Mouse (Mus musculus): ENCODE results near the gene Neu2.

- no peak for TF ChIP-seq CTCF (IDR thresholded peaks at IDR 0.05)
- no peak for TF ChIP-seq POLR2A (IDR thresholded peaks at IDR 0.05; ENCODE audit: insufficient read depth, low read depth, low read length)
Measured at GRCm38 (mm10) chr1:87562967-87563366, 53.3 kb downstream of the Neu2 start.
